Mouse (Mus musculus): ENCODE data around the gene Ttc3.

- no peak for TF ChIP-seq CTCF (IDR thresholded peaks at IDR 0.05)
- no peak for TF ChIP-seq EP300 (IDR thresholded peaks at IDR 0.05)
Measured at GRCm38 (mm10) chr16:94414151-94414550, 43.7 kb downstream of the Ttc3 start.

Data from lung, postnatal 0 days (tissue).